ENCODE assay signal across 25 mouse cellular contexts in genomic region chr5:65746908-65747307, GRCm38 (mm10). TPM values are rescaled to one million over a fixed set of nuclear protein-coding genes. Genes with fewer than 3 reads are reported as not detected.
DNase-seq lines count a peak whose midpoint lies in the region; ATAC-seq and TF ChIP-seq lines count a peak whose summit lies in the region.
"Had no signal": no experiment of that assay in that cellular context is flagged by ENCODE, and none has a peak within 500 bp of the region (broad histone marks: within the 10 kb centered on the region; RNA-seq: fewer than 3 reads in every experiment).

No protein-coding gene starts in this region.

- no peak for DNase-seq in lung, postnatal 0 days (ENCODE audit: low spot score)
- DNase-seq in lung, postnatal 14 days = no peak
- no peak for DNase-seq in stomach, postnatal 0 days (ENCODE audit: low spot score)
- DNase-seq in urinary bladder, postnatal 36 days (ENCODE audit: low spot score in 2 of 2) = peak; percentile 49 to 51
- DNase-seq in urinary bladder, postnatal 4 days (ENCODE audit: low spot score in 2 of 2) = no peak
- no peak for DNase-seq in Muller cell, postnatal 12 days (ENCODE audit: inconsistent ontology term)
- DNase-seq: adrenal gland, adult 2 months; adrenal gland, postnatal 14 days; B cell, adult 2 months; cerebellum, adult 11 months; cerebellum, adult 2 months; cerebellum, adult 9-11 months; cerebellum, postnatal 25 days; forebrain, postnatal 0 days; gastrocnemius, adult 2 months; gastrocnemius, postnatal 14 days; heart, adult 11 months had no signal

- H3K27me3 ChIP-seq in lung, postnatal 0 days (replicated peaks; ENCODE audit: insufficient read depth, low read length) = no peaks in the 10 kb centered on the region
- H3K27me3 ChIP-seq in stomach, embryonic 16.5 days (ENCODE audit: control insufficient read depth, insufficient read depth, low read length) = no peaks in the 10 kb centered on the region
- H3K27me3 ChIP-seq in stomach, postnatal 0 days (ENCODE audit: control insufficient read depth, insufficient read depth, low read length) = no peaks in the 10 kb centered on the region
- H3K27me3 ChIP-seq: CH12.LX; embryonic facial prominence, embryonic 12.5 days; embryonic facial prominence, embryonic 15.5 days; hindbrain, embryonic 12.5 days had no signal

- H3K9me3 ChIP-seq in lung, postnatal 0 days (ENCODE audit: low read length) = no peaks in the 10 kb centered on the region
- H3K9me3 ChIP-seq in stomach, embryonic 16.5 days (replicated peaks; ENCODE audit: control insufficient read depth, low read length) = no peaks in the 10 kb centered on the region
- no peaks in the 10 kb centered on the region for H3K9me3 ChIP-seq in stomach, postnatal 0 days (ENCODE audit: control insufficient read depth, low read length)
- H3K9me3 ChIP-seq: embryonic facial prominence, embryonic 12.5 days; embryonic facial prominence, embryonic 15.5 days; G1E; hindbrain, embryonic 12.5 days had no signal

- ATAC-seq in lung, postnatal 0 days = peak; percentile 12; the same call in 1 of the 2 replicates
- peak; percentile 29; the same call in 1 of the 2 replicates for ATAC-seq in stomach, embryonic 16.5 days (ENCODE audit: insufficient read depth, low FRiP score)
- ATAC-seq in stomach, postnatal 0 days (ENCODE audit: low FRiP score, low TSS enrichment) = no peak
- ATAC-seq: forebrain, embryonic 14.5 days; forebrain, postnatal 0 days had no signal

- no peak for TF ChIP-seq EP300 in lung, postnatal 0 days (IDR thresholded peaks at IDR 0.05)
- no peak for TF ChIP-seq EP300 in stomach, postnatal 0 days (optimal IDR thresholded peaks at IDR 0.05)

- H3K4me2 ChIP-seq in lung, postnatal 0 days (replicated peaks; ENCODE audit: low read depth, low read length) = no peak overlapping the region
- no peak overlapping the region for H3K4me2 ChIP-seq in stomach, embryonic 16.5 days (ENCODE audit: low read depth, low read length)
- H3K4me2 ChIP-seq in stomach, postnatal 0 days (replicated peaks; ENCODE audit: low read depth) = no peak overlapping the region
- H3K4me2 ChIP-seq: embryonic facial prominence, embryonic 12.5 days; embryonic facial prominence, embryonic 15.5 days; heart, embryonic 11.5 days; hindbrain, embryonic 12.5 days had no signal

- WGBS in lung, postnatal 0 days = 65% methylated on average over 5 of the region's 5 CpGs
- WGBS in stomach, embryonic 16.5 days = 54% methylated on average over 5 of the region's 5 CpGs
- 66% methylated on average over 5 of the region's 5 CpGs for WGBS in stomach, postnatal 0 days

- H3K4me3 ChIP-seq in lung, postnatal 0 days (ENCODE audit: low read depth, low read length) = no peak overlapping the region
- no peak overlapping the region for H3K4me3 ChIP-seq in stomach, embryonic 16.5 days (replicated peaks; ENCODE audit: low read length)
- H3K4me3 ChIP-seq in stomach, postnatal 0 days (ENCODE audit: low read depth, low read length) = no peak overlapping the region
- H3K4me3 ChIP-seq: embryonic facial prominence, embryonic 12.5 days; embryonic facial prominence, embryonic 15.5 days; gastrocnemius, adult 2 months; hindbrain, embryonic 12.5 days had no signal

- TF ChIP-seq CTCF in lung, postnatal 0 days (IDR thresholded peaks at IDR 0.05) = no peak
- no peak for TF ChIP-seq CTCF in stomach, postnatal 0 days (IDR thresholded peaks at IDR 0.05; ENCODE audit: low read depth)

- no peaks in the 10 kb centered on the region for H3K4me1 ChIP-seq in lung, postnatal 0 days (ENCODE audit: insufficient read depth, low read depth, low read length)
- no peaks in the 10 kb centered on the region for H3K4me1 ChIP-seq in stomach, embryonic 16.5 days (ENCODE audit: control insufficient read depth, insufficient read depth, low read length)
- no peaks in the 10 kb centered on the region for H3K4me1 ChIP-seq in stomach, postnatal 0 days (replicated peaks; ENCODE audit: control insufficient read depth, insufficient read depth)
- H3K4me1 ChIP-seq: embryonic facial prominence, embryonic 12.5 days; embryonic facial prominence, embryonic 15.5 days; hindbrain, embryonic 12.5 days had no signal

- no peak overlapping the region for H3K9ac ChIP-seq in lung, postnatal 0 days (replicated peaks; ENCODE audit: low read depth)
- no peak overlapping the region for H3K9ac ChIP-seq in stomach, embryonic 16.5 days (ENCODE audit: low read length)
- H3K9ac ChIP-seq in stomach, postnatal 0 days (ENCODE audit: low read length) = no peak overlapping the region
- H3K9ac ChIP-seq: embryonic facial prominence, embryonic 12.5 days; embryonic facial prominence, embryonic 15.5 days; forebrain, postnatal 0 days; hindbrain, embryonic 12.5 days had no signal

- H3K36me3 ChIP-seq in lung, postnatal 0 days (ENCODE audit: insufficient read depth, low read length) = no peaks in the 10 kb centered on the region
- H3K36me3 ChIP-seq in stomach, embryonic 16.5 days (ENCODE audit: control insufficient read depth, insufficient read depth, low read length) = no peaks in the 10 kb centered on the region
- H3K36me3 ChIP-seq in stomach, postnatal 0 days (ENCODE audit: control insufficient read depth, insufficient read depth, low read length) = no peaks in the 10 kb centered on the region
- H3K36me3 ChIP-seq: embryonic facial prominence, embryonic 12.5 days; embryonic facial prominence, embryonic 15.5 days; G1E; hindbrain, embryonic 12.5 days had no signal

- H3K27ac ChIP-seq in lung, postnatal 0 days (ENCODE audit: low read length) = no peak overlapping the region
- H3K27ac ChIP-seq in stomach, embryonic 16.5 days (ENCODE audit: low read length) = no peak overlapping the region
- no peak overlapping the region for H3K27ac ChIP-seq in stomach, postnatal 0 days (replicated peaks)
- H3K27ac ChIP-seq: embryonic facial prominence, embryonic 12.5 days; embryonic facial prominence, embryonic 15.5 days; gastrocnemius, adult 2 months; hindbrain, embryonic 12.5 days had no signal

RNA-seq across cellular contexts. Expression of gene N4bp2, which starts 16.4 kb away (rescaled TPM):
- polyA plus RNA-seq in lung, postnatal 0 days (2015; fragmentation: Nextera tagmentation; extraction: Ambion mirVana) = 7.0 and 7.5 TPM in 2 replicates
- 14.3 and 17.3 TPM in 2 replicates for polyA plus RNA-seq in stomach, embryonic 16.5 days (2015; fragmentation: Nextera tagmentation; extraction: Ambion mirVana)
- polyA plus RNA-seq in stomach, postnatal 0 days (2015; fragmentation: Nextera tagmentation; extraction: Ambion mirVana) = 5.7 and 6.0 TPM in 2 replicates

RNA-seq across cellular contexts. Expression of gene Pds5a, which starts 48.8 kb away (rescaled TPM):
- 19.8 and 24.7 TPM in 2 replicates for polyA plus RNA-seq in lung, postnatal 0 days (2015; fragmentation: Nextera tagmentation; extraction: Ambion mirVana)
- polyA plus RNA-seq in stomach, embryonic 16.5 days (2015; fragmentation: Nextera tagmentation; extraction: Ambion mirVana) = 44.0 and 47.7 TPM in 2 replicates
- polyA plus RNA-seq in stomach, postnatal 0 days (2015; fragmentation: Nextera tagmentation; extraction: Ambion mirVana) = 16.7 and 18.1 TPM in 2 replicates

Comparison
In these comparisons a context has a peak if more than half of its experiments do, and no peak if none do; other contexts are left out.
1. DNase-seq: peak in urinary bladder, postnatal 36 days (2 of 2); none in lung, postnatal 0 days (single experiment), lung, postnatal 14 days (single experiment), stomach, postnatal 0 days (single experiment), urinary bladder, postnatal 4 days (0 of 2) and Muller cell, postnatal 12 days (single experiment).